Mouse (Mus musculus) ES-Bruce4 (cell line): ENCODE measurements around the gene Ankmy1.

Source experiments
- CTCF ChIP-seq: IDR thresholded peaks from one replicate; pipeline ENCODE4 v1.8.1; 2011; ENCODE audit warnings: low read depth, low read length
- EP300 ChIP-seq: IDR thresholded peaks from 2 replicates; pipeline ENCODE4 v1.6.1; 2011; ENCODE audit warnings: low read depth, low read length; ENCODE audit not compliant: insufficient read depth
- POLR2A ChIP-seq: IDR thresholded peaks from one replicate; pipeline ENCODE4 v1.8.1; 2011; ENCODE audit warnings: low read length; ENCODE audit not compliant: insufficient read depth

GRCm38 (mm10) chr1:92934182-92934827 is 31.6 kb upstream of the Ankmy1 start, which contains the start of gene Capn10:
- TF ChIP-seq POLR2A: peak; percentile 40
- TF ChIP-seq CTCF: no peak
- no peak for TF ChIP-seq EP300
